Mouse (Mus musculus) ES-Bruce4 (cell line): Measurements from ENCODE around the gene Cybc1.

ENCODE experiments used
- CTCF ChIP-seq: IDR thresholded peaks from one replicate; pipeline ENCODE4 v1.8.1; 2011; ENCODE audit warnings: low read depth, low read length
- EP300 ChIP-seq: IDR thresholded peaks from 2 replicates; pipeline ENCODE4 v1.6.1; 2011; ENCODE audit warnings: low read depth, low read length; ENCODE audit not compliant: insufficient read depth

DNA sequence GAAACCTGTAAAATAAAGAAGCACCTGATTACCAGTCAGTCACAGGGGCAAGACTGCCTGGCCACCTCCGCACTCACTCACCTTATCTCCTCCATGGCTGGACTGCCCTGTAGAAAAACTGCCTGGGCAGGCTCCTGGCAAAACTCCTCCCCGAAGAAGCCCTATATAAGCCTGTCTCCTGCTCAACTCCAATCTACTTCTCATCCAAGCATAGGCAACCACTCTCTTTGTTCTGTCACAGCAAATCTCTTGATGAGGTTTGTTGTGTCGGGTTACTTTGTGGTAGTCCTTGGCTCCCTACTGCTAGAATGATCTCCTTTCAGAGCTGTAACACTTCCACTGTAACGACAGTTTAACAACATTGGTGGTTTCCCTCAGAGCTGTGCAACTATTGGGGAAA is 3.6 kb upstream of the Cybc1 start:
- no peak for TF ChIP-seq CTCF
- TF ChIP-seq EP300 = no peak
